Mouse (Mus musculus) bone marrow, adult 2 months (tissue): ENCODE measurements around the gene Rnft2.

Experiments
- CTCF ChIP-seq: fragments of 200-500 bp; IDR thresholded peaks from 2 replicates; pipeline ENCODE4 v1.5.1; 2011; ENCODE audit warnings: low read length, control low read depth; ENCODE audit not compliant: control insufficient read depth, insufficient read depth
- POLR2A ChIP-seq: fragments of 200-500 bp; IDR thresholded peaks from 2 replicates; pipeline ENCODE4 v1.6.1; 2011; ENCODE audit warnings: low read depth, mild to moderate bottlenecking, control low read depth, low read length, borderline replicate concordance; ENCODE audit not compliant: control insufficient read depth

GRCm38 (mm10) chr5:118276711-118277110 is 31.8 kb upstream of the Rnft2 start:
- TF ChIP-seq POLR2A, result no peak
- TF ChIP-seq CTCF, result no peak
